Mouse (Mus musculus) lung, embryonic 14.5 days (tissue): ENCODE measurements around the gene Glis1. TPM values are rescaled to one million over a fixed set of nuclear protein-coding genes. Genes with fewer than 3 reads are reported as not detected.

Experiments used
- ATAC-seq: fragments of 200-750 bp; cut with Nextera tagmentation; 2 replicates; pipeline ENCODE4 v1.8.0; 2017; ENCODE audit warnings: mild to moderate bottlenecking, moderate TSS enrichment, moderate library complexity; ENCODE audit not compliant: insufficient read depth
- DNase-seq: peaks from one replicate; pipeline ENCODE4 v3.0.0-alpha.2; 2015
- H3K27ac ChIP-seq: fragments of 300-500 bp; sonication (generic); 2 replicates; pipeline ENCODE4 v1.5.1; 2014; ENCODE audit warnings: low read depth, mild to moderate bottlenecking, moderate library complexity
- H3K27me3 ChIP-seq: fragments of 300-500 bp; sonication (generic); 2 replicates; pipeline ENCODE4 v1.6.1; 2014; ENCODE audit warnings: low read length, control low read depth; ENCODE audit not compliant: insufficient read depth
- H3K36me3 ChIP-seq: fragments of 300-500 bp; sonication (generic); 2 replicates; pipeline ENCODE4 v1.6.1; 2014; ENCODE audit warnings: control low read depth; ENCODE audit not compliant: insufficient read depth
- H3K4me1 ChIP-seq: fragments of 300-500 bp; sonication (generic); 2 replicates; pipeline ENCODE4 v1.6.1; 2014; ENCODE audit warnings: antibody characterized with exemption, control low read depth; ENCODE audit not compliant: insufficient read depth
- H3K4me2 ChIP-seq: fragments of 300-500 bp; sonication (generic); 2 replicates; pipeline ENCODE4 v1.6.1; 2014; ENCODE audit warnings: mild to moderate bottlenecking
- H3K4me3 ChIP-seq: fragments of 300-500 bp; sonication (generic); 2 replicates; pipeline ENCODE4 v1.5.1; 2014; ENCODE audit warnings: low read depth, low read length
- H3K9ac ChIP-seq: fragments of 300-500 bp; sonication (generic); 2 replicates; pipeline ENCODE4 v1.6.1; 2014
- H3K9me3 ChIP-seq: fragments of 300-500 bp; sonication (generic); 2 replicates; pipeline ENCODE4 v1.6.1; 2016; ENCODE audit warnings: low read depth, low read length, control low read depth
- CTCF ChIP-seq: IDR thresholded peaks from 2 replicates; pipeline ENCODE4 v1.5.1; 2016; ENCODE audit warnings: antibody characterized with exemption, low read depth
- WGBS: fragments of 180-500 bp; shearing (Covaris S2); extraction: QIAGEN DNeasy Blood & Tissue Kit; methylation state at CpG from one replicate; pipeline ENCODE4 v1.1.7; 2014; 5-methylcytosine and 5-hydroxymethylcytosine counted together
- polyA plus RNA-seq: library from polyadenylated mRNA; unstranded; fragments of >200 nt; fragmentation: Nextera tagmentation; extraction: Ambion mirVana; gene quantifications from 2 replicates; pipeline ENCODE4 v1.2.1, GENCODE M21; 2014

Glis1 gene
- polyA plus RNA-seq, 1 experiment from 2014 or later = 2.9 TPM

DNA sequence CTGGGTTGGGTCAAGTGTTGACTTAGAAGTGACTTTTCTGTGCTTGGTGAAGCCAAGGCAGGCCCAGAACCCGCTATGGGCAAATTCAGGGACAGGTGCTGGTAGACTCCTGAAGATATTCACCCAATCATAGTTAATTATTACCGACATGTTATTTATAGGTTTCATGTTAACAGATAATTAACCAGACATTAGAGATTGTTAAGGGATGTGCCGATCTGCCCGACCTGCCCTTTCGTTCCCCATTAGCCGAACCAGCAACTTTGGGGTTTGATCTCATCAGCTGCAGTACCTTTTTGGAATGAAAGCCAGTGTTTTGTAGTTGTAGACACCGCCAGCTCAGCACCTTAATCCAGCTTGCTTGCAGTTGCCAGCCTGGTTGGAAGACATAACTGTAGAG is 2.1 kb downstream of the Glis1 start:
- WGBS = 85% methylated on average over 7 of the region's 7 CpGs
- no peaks in the 10 kb centered on the region for H3K9me3 ChIP-seq
- ATAC-seq (no peak), DNase-seq (no peak)
- H3K27ac ChIP-seq = no peak overlapping the region
- no peak overlapping the region for H3K4me3 ChIP-seq
- no peak overlapping the region for H3K9ac ChIP-seq
- no peak overlapping the region for H3K4me2 ChIP-seq
- H3K36me3 ChIP-seq = no peaks in the 10 kb centered on the region
- no peak for TF ChIP-seq CTCF
- peaks cover 78% of the 10 kb centered on the region for H3K27me3 ChIP-seq
- H3K4me1 ChIP-seq = no peaks in the 10 kb centered on the region

DNA sequence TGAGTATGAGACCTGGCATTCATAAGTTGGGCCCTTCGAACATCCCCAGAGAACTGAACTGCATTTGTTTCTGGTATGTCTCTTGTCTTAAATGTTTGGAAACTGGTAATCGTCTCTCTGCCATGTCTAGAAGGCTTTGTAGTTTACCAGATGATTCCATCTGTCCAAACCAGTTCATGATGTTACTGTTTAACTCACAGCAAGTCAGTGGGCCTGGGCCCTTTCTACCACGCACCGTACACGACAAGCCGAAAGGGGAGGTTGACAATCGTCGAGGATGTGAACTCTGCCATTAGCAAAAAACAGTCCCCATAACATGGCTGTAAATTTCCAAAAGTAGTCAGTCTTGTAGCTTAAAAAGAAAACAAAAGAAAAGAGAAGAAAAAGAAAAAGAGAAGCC is 4.3 kb downstream of the Glis1 start:
- Histone ChIP-seq H3K27ac (no peak overlapping the region), H3K4me2 (no peak overlapping the region), H3K9ac (no peak overlapping the region), H3K4me1 (no peaks in the 10 kb centered on the region), H3K9me3 (no peaks in the 10 kb centered on the region), H3K27me3 (peaks cover 69% of the 10 kb centered on the region), H3K4me3 (no peak overlapping the region), H3K36me3 (no peaks in the 10 kb centered on the region)
- DNase-seq (no peak), ATAC-seq (no peak)
- 85% methylated on average over 8 of the region's 8 CpGs for WGBS
- no peak for TF ChIP-seq CTCF

- ATAC-seq = no peak
- Histone ChIP-seq H3K4me2 (peak overlapping the region; percentile 54), H3K27ac (no peak overlapping the region), H3K27me3 (peaks cover 55% of the 10 kb centered on the region), H3K4me3 (peak overlapping the region; percentile 24), H3K9me3 (no peaks in the 10 kb centered on the region), H3K4me1 (no peaks in the 10 kb centered on the region), H3K36me3 (no peaks in the 10 kb centered on the region), H3K9ac (0 out of 2 replicates have a peak overlapping the region, but pooled peaks have one; percentile 2)
- no peak for TF ChIP-seq CTCF
- DNase-seq = no peak
- WGBS = 15% methylated on average over 13 of the region's 13 CpGs
Measured at GRCm38 (mm10) chr4:107440306-107440705, 5.9 kb downstream of the Glis1 start.

DNA sequence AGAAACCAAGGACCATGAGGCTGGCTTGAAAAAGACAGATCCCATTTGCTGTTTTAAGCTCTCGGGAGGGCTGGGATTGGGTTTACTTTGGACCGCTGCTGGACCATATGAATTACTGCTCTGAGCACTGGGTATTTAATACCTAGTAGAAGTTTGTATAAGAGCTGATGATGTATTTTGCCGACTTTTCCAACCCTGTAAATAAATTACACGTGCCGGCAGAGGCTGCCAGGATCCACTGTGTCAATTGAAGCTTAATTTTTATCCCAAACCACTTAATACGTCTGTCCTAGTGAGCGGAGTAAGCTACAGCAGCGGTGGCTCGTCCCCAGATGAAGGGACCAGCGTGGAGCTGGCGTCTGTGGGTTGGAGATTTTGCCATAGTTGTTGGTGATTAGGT is 7.9 kb downstream of the Glis1 start:
- no peaks in the 10 kb centered on the region for H3K9me3 ChIP-seq
- H3K36me3 ChIP-seq = no peaks in the 10 kb centered on the region
- H3K27me3 ChIP-seq = peaks cover 35% of the 10 kb centered on the region
- H3K9ac ChIP-seq = no peak overlapping the region
- ATAC-seq = no peak
- no peak for DNase-seq
- no peak for TF ChIP-seq CTCF
- H3K27ac ChIP-seq = no peak overlapping the region
- no peak overlapping the region for H3K4me2 ChIP-seq
- 57% methylated on average over 11 of the region's 11 CpGs for WGBS
- no peak overlapping the region for H3K4me3 ChIP-seq
- H3K4me1 ChIP-seq = no peaks in the 10 kb centered on the region

- Histone ChIP-seq H3K4me1 (no peaks in the 10 kb centered on the region), H3K9ac (no peak overlapping the region), H3K27me3 (peaks cover 28% of the 10 kb centered on the region), H3K27ac (no peak overlapping the region), H3K4me3 (no peak overlapping the region), H3K9me3 (no peaks in the 10 kb centered on the region), H3K4me2 (no peak overlapping the region), H3K36me3 (no peaks in the 10 kb centered on the region)
- 40% methylated on average over 16 of the region's 16 CpGs for WGBS
- DNase-seq (no peak), ATAC-seq (no peak)
- TF ChIP-seq CTCF = no peak
Measured at GRCm38 (mm10) chr4:107442891-107443483, 8.6 kb downstream of the Glis1 start.

DNA sequence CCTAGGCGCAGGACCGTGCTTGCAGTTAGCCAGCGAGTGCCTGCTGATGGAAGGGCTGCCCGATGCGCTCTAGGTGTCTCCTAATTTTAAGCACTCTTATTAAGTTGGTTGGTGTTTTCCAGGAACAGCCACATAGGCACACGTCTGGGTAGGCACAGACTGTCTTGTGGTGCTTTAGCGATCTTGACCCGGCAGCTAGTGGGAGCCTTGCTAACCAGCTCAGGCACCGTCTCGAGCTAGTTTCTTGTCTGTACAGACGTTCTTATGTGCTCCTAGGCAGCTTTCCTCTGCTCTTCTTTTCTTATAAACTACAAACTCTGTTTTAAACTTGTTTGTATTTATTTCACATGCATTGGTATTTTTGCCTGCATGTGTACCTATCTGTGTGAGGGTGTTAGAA is 9.2 kb downstream of the Glis1 start:
- Histone ChIP-seq H3K4me1 (no peaks in the 10 kb centered on the region), H3K36me3 (no peaks in the 10 kb centered on the region), H3K9ac (no peak overlapping the region), H3K4me3 (no peak overlapping the region), H3K9me3 (no peaks in the 10 kb centered on the region), H3K27ac (no peak overlapping the region), H3K4me2 (no peak overlapping the region), H3K27me3 (peaks cover 28% of the 10 kb centered on the region)
- TF ChIP-seq CTCF = no peak
- DNase-seq = no peak
- ATAC-seq = no peak
- WGBS = 60% methylated on average over 11 of the region's 11 CpGs

GRCm38 (mm10) chr4:107448481-107448880 is 14.1 kb downstream of the Glis1 start:
- Histone ChIP-seq H3K4me2 (no peak overlapping the region), H3K27me3 (no peaks in the 10 kb centered on the region), H3K36me3 (no peaks in the 10 kb centered on the region), H3K9ac (no peak overlapping the region), H3K27ac (no peak overlapping the region), H3K4me1 (peaks cover 3% of the 10 kb centered on the region; the same call in 1 of the 2 replicates), H3K9me3 (no peaks in the 10 kb centered on the region), H3K4me3 (no peak overlapping the region)
- 85% methylated on average over 6 of the region's 6 CpGs for WGBS
- TF ChIP-seq CTCF = peak; percentile 50
- peak; percentile 38 for DNase-seq
- ATAC-seq = no peak
